Mouse (Mus musculus) gastrocnemius, postnatal 36 days (tissue): ENCODE data around the gene Myo1c. TPM values are rescaled to one million over a fixed set of nuclear protein-coding genes. Genes with fewer than 3 reads are reported as not detected.

ENCODE experiments used
- DNase-seq, 2 experiments: peaks; one replicate each; pipeline ENCODE4 v3.0.0; 2022
- intact Hi-C: fragments of 180-260 bp; cut with DNase I; formaldehyde crosslinking; loops from one replicate; pipeline ENCODE4 v1.15.1; 2025
- total RNA-seq, 2 experiments: library from RNA; stranded (reverse); gene quantifications; 2 replicates each; pipeline ENCODE4 v1.2.3; 2021

Gene Myo1c
- total RNA-seq, 2 experiments from 2014 or later: 37.4 to 41.5 TPM

- intact Hi-C loops: loop anchor here (5.0 kb wide), 1 partner anchor 42 kb away; no protein-coding TSS in a partner anchor
- DNase-seq: no peak
Observed at GRCm38 (mm10) chr11:75644684-75645083, 5.6 kb upstream of the Myo1c start.

GRCm38 (mm10) chr11:75647681-75648211, 2.6 kb upstream of the Myo1c start:
- intact Hi-C loops: loop anchor here (5.0 kb wide), 1 partner anchor 45 kb away; no protein-coding TSS in a partner anchor
- DNase-seq: peak; percentile 66 to 68

- intact Hi-C loops: loop anchor here (5.0 kb wide), 1 partner anchor 47 kb away; no protein-coding TSS in a partner anchor
- DNase-seq: no peak
Observed at GRCm38 (mm10) chr11:75649155-75649561, 1.1 kb upstream of the Myo1c start.

GRCm38 (mm10) chr11:75650958-75651425, 688 bp downstream of the Myo1c start:
- no peak for DNase-seq
- intact Hi-C loops: no loop called here

- peak; percentile 75 to 77 for DNase-seq
Observed at GRCm38 (mm10) chr11:75651426-75652221, 1.3 kb downstream of the Myo1c start.

GRCm38 (mm10) chr11:75652222-75652941, 2.1 kb downstream of the Myo1c start:
- no peak for DNase-seq
- intact Hi-C loops: no loop called here

More at GRCm38 (mm10) chr11:75651426-75652221, 1.3 kb downstream of the Myo1c start:
- intact Hi-C loops: no loop called here

GRCm38 (mm10) chr11:75652942-75653684, 2.8 kb downstream of the Myo1c start:
- DNase-seq: no peak
- intact Hi-C loops: no loop called here

GRCm38 (mm10) chr11:75653781-75654470, 3.6 kb downstream of the Myo1c start:
- peak; percentile 62 to 71 for DNase-seq
- intact Hi-C loops: no loop called here

- intact Hi-C loops: no loop called here
- no peak for DNase-seq
Observed at GRCm38 (mm10) chr11:75654471-75655390, 4.4 kb downstream of the Myo1c start.

GRCm38 (mm10) chr11:75655621-75656545, 5.6 kb downstream of the Myo1c start:
- DNase-seq: peak; percentile 70 to 85
- intact Hi-C loops: no loop called here

GRCm38 (mm10) chr11:75656621-75657590, 6.6 kb downstream of the Myo1c start:
- intact Hi-C loops: no loop called here
- no peak for DNase-seq

- intact Hi-C loops: no loop called here
- no peak for DNase-seq
Observed at GRCm38 (mm10) chr11:75657841-75658240, 7.5 kb downstream of the Myo1c start.

GRCm38 (mm10) chr11:75658311-75658710, 8.0 kb downstream of the Myo1c start:
- no peak for DNase-seq
- intact Hi-C loops: no loop called here

- DNase-seq: no peak
- intact Hi-C loops: no loop called here
Observed at GRCm38 (mm10) chr11:75658996-75659750, 8.9 kb downstream of the Myo1c start.

GRCm38 (mm10) chr11:75660081-75660590, 9.8 kb downstream of the Myo1c start:
- intact Hi-C loops: no loop called here
- DNase-seq: no peak
